Mouse (Mus musculus): ENCODE results near the gene Pdzd2. TPM values are rescaled to one million over a fixed set of nuclear protein-coding genes. Genes with fewer than 3 reads are reported as not detected.
A peak's percentile ranks its signal among the peaks of the same experiment; 100 is the strongest.

Pdzd2 gene
- polyA plus RNA-seq, 1 experiment from 2014 or later: 22.1 TPM

- no peak overlapping the region for H3K4me3 ChIP-seq (ENCODE audit: low read depth, low read length)
Measured at GRCm38 (mm10) chr15:12586154-12586553, 153.6 kb downstream of the Pdzd2 start.

DNA sequence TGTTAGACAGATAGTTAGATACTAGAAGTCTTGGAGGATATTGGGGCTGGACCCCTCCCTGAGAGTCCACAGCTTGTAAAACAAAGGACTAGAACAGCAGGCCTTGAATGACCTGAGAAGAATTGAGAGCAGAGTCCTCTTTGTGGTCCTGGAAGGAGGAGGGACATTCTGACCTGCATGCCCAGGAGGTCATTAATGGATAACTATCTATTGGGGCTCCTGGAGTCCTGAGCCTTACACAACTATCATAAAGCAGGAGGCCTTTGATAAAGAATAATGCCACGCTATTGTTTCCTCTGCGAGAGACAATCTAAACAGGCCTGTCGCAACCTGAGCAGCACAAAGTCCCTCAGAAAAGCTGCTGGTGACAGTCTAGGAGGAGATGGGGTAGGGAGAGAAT is 156.7 kb downstream of the Pdzd2 start:
- no peak overlapping the region for H3K9ac ChIP-seq (ENCODE audit: low read length)
- no peak overlapping the region for H3K4me2 ChIP-seq (ENCODE audit: low read depth, severe bottlenecking)
- no peaks in the 10 kb centered on the region for H3K27me3 ChIP-seq (ENCODE audit: control insufficient read depth, insufficient read depth, low read length)
- no peak overlapping the region for H3K27ac ChIP-seq (replicated peaks; ENCODE audit: low read depth, low read length)
- no peaks in the 10 kb centered on the region for H3K4me1 ChIP-seq (ENCODE audit: control insufficient read depth, insufficient read depth, low read length)
- ATAC-seq (ENCODE audit: insufficient number of reproducible peaks, low FRiP score, low TSS enrichment, low read depth) (no peak), DNase-seq (ENCODE audit: low spot score) (no peak)
- 92% methylated on average over 3 of the region's 3 CpGs for WGBS
- no peaks in the 10 kb centered on the region for H3K9me3 ChIP-seq (ENCODE audit: control insufficient read depth, low read length)
- H3K36me3 ChIP-seq (ENCODE audit: control insufficient read depth, insufficient read depth, low read length): no peaks in the 10 kb centered on the region
- no peak overlapping the region for H3K4me3 ChIP-seq (ENCODE audit: low read depth, low read length)

More at GRCm38 (mm10) chr15:12586154-12586553, 153.6 kb downstream of the Pdzd2 start:
- Histone ChIP-seq H3K9ac (ENCODE audit: low read length) (no peak overlapping the region), H3K4me1 (ENCODE audit: control insufficient read depth, insufficient read depth, low read length) (peaks cover 6% of the 10 kb centered on the region; the same call in 1 of the 2 replicates), H3K27ac (replicated peaks; ENCODE audit: low read depth, low read length) (no peak overlapping the region), H3K36me3 (ENCODE audit: control insufficient read depth, insufficient read depth, low read length) (no peaks in the 10 kb centered on the region), H3K4me2 (ENCODE audit: low read depth, severe bottlenecking) (no peak overlapping the region), H3K27me3 (ENCODE audit: control insufficient read depth, insufficient read depth, low read length) (no peaks in the 10 kb centered on the region), H3K9me3 (ENCODE audit: control insufficient read depth, low read length) (no peaks in the 10 kb centered on the region)
- DNase-seq (ENCODE audit: low spot score) (peak; percentile 80), ATAC-seq (ENCODE audit: insufficient number of reproducible peaks, low FRiP score, low TSS enrichment, low read depth) (peak; percentile 79; the same call in 1 of the 2 replicates)
- WGBS: 6% methylated on average over 5 of the region's 5 CpGs

DNA sequence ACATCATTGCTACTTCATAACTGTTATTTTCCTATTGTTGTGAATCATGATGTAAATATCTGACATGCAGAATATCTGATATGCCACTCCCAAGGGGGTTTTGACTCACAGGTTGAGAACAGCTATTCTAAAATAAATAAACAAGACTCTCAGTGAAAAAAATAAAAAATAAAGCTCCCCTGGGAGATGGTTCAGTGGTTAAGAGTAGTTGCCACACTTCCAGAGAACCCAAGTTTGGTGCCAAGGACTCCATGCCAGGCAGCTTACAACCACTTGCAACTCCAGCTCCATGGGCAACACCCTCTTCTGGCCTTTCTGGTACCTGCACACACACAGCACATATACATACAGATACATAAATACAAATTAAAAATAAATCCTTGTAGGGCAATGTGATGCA is 157.3 kb downstream of the Pdzd2 start:
- H3K9ac ChIP-seq (ENCODE audit: low read length): no peak overlapping the region

DNA sequence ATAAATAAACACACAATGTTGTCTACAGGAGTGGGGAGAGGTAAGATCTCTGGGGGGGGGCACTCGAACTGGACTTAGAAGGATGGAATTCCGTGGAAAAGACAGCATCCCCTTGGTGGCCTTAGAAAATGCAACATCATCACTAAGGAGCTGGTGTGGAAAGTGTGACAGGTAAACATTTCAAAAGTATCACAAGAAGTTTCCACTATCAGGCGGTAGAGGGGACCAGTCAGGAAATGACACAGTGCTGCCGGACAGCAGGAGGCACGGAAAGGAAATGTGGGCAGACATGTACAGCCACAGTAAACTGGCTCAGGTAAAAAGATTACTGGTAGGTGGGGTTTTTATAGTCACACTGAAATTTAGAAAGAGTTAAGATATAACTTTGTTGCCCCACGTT is 160.5 kb downstream of the Pdzd2 start:
- no peaks in the 10 kb centered on the region for H3K9me3 ChIP-seq (ENCODE audit: control insufficient read depth, low read length)
- H3K27me3 ChIP-seq (ENCODE audit: control insufficient read depth, insufficient read depth, low read length): no peaks in the 10 kb centered on the region
- H3K4me3 ChIP-seq (ENCODE audit: low read depth, low read length): no peak overlapping the region
- no peak overlapping the region for H3K9ac ChIP-seq (ENCODE audit: low read length)
- H3K36me3 ChIP-seq (ENCODE audit: control insufficient read depth, insufficient read depth, low read length): no peaks in the 10 kb centered on the region
- no peak overlapping the region for H3K4me2 ChIP-seq (ENCODE audit: low read depth, severe bottlenecking)
- H3K4me1 ChIP-seq (ENCODE audit: control insufficient read depth, insufficient read depth, low read length): no peaks in the 10 kb centered on the region
- no peak overlapping the region for H3K27ac ChIP-seq (replicated peaks; ENCODE audit: low read depth, low read length)
- DNase-seq (ENCODE audit: low spot score) (no peak), ATAC-seq (ENCODE audit: insufficient number of reproducible peaks, low FRiP score, low TSS enrichment, low read depth) (no peak)
- WGBS: 75% methylated on average over 6 of the region's 6 CpGs

More for the DNA sequence above, 157.3 kb downstream of the Pdzd2 start:
- no peak overlapping the region for H3K4me3 ChIP-seq (ENCODE audit: low read depth, low read length)
- no peaks in the 10 kb centered on the region for H3K36me3 ChIP-seq (ENCODE audit: control insufficient read depth, insufficient read depth, low read length)
- no peaks in the 10 kb centered on the region for H3K4me1 ChIP-seq (ENCODE audit: control insufficient read depth, insufficient read depth, low read length)
- ATAC-seq (ENCODE audit: insufficient number of reproducible peaks, low FRiP score, low TSS enrichment, low read depth): no peak
- DNase-seq (ENCODE audit: low spot score): no peak
- no peak overlapping the region for H3K4me2 ChIP-seq (ENCODE audit: low read depth, severe bottlenecking)
- H3K27me3 ChIP-seq (ENCODE audit: control insufficient read depth, insufficient read depth, low read length): no peaks in the 10 kb centered on the region
- no peak overlapping the region for H3K27ac ChIP-seq (replicated peaks; ENCODE audit: low read depth, low read length)
- no peaks in the 10 kb centered on the region for H3K9me3 ChIP-seq (ENCODE audit: control insufficient read depth, low read length)

DNA sequence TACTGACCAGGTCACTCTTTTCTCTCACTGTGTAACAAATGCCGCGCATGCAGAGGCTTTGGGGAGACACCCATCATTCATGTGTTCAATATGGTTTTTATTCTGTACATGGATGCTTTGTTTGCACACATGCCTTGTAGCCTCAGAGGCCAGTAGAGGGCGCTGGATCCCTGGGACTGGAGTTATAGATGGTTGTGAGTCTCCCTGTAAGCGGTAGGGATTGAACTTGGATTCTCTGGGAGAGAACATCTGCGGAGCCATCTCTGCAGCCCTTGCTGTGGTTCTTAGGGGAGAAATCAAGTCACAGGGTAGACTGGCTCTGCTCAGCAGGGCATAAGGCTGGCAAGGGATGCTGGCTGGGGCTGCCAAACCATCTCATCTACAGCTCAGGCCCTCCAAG is 161.4 kb downstream of the Pdzd2 start:
- ATAC-seq (ENCODE audit: insufficient number of reproducible peaks, low FRiP score, low TSS enrichment, low read depth): peak; percentile 13; the same call in 1 of the 2 replicates

DNA sequence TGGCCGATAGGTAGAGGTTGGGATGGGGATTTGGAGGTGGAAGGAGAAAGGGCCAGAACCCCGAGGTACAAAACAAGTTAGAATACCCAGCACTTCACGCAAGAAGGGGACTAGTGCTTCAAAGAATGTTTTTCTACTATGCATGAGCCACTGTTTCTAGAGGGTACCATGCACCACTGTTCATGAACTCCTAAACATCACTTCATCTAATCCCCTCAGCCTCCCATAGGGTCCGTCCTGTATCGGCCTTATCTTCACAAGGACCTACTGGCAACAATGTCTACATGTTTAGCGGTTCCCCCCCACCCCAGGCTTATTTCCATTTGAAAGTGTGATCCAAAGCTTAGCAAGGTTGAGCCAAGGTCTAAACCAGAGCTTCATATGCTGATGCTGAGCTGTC is 162.0 kb downstream of the Pdzd2 start:
- Histone ChIP-seq H3K4me3 (ENCODE audit: low read depth, low read length) (no peak overlapping the region), H3K36me3 (ENCODE audit: control insufficient read depth, insufficient read depth, low read length) (no peaks in the 10 kb centered on the region), H3K4me1 (ENCODE audit: control insufficient read depth, insufficient read depth, low read length) (no peaks in the 10 kb centered on the region), H3K9ac (ENCODE audit: low read length) (no peak overlapping the region), H3K27me3 (ENCODE audit: control insufficient read depth, insufficient read depth, low read length) (no peaks in the 10 kb centered on the region), H3K9me3 (ENCODE audit: control insufficient read depth, low read length) (no peaks in the 10 kb centered on the region), H3K4me2 (ENCODE audit: low read depth, severe bottlenecking) (no peak overlapping the region), H3K27ac (replicated peaks; ENCODE audit: low read depth, low read length) (no peak overlapping the region)
- no peak; the same call in 1 of the 2 replicates for ATAC-seq (ENCODE audit: insufficient number of reproducible peaks, low FRiP score, low TSS enrichment, low read depth)
- 81% methylated on average over 6 of the region's 6 CpGs for WGBS
- DNase-seq (ENCODE audit: low spot score): no peak

More for the DNA sequence above, 161.4 kb downstream of the Pdzd2 start:
- Histone ChIP-seq H3K9ac (ENCODE audit: low read length) (no peak overlapping the region), H3K4me1 (ENCODE audit: control insufficient read depth, insufficient read depth, low read length) (no peaks in the 10 kb centered on the region), H3K9me3 (ENCODE audit: control insufficient read depth, low read length) (no peaks in the 10 kb centered on the region), H3K36me3 (ENCODE audit: control insufficient read depth, insufficient read depth, low read length) (no peaks in the 10 kb centered on the region), H3K4me2 (ENCODE audit: low read depth, severe bottlenecking) (no peak overlapping the region), H3K4me3 (ENCODE audit: low read depth, low read length) (no peak overlapping the region), H3K27me3 (ENCODE audit: control insufficient read depth, insufficient read depth, low read length) (no peaks in the 10 kb centered on the region), H3K27ac (replicated peaks; ENCODE audit: low read depth, low read length) (no peak overlapping the region)
- DNase-seq (ENCODE audit: low spot score): peak; percentile 82
- 41% methylated on average over 5 of the region's 5 CpGs for WGBS

- Histone ChIP-seq H3K27me3 (ENCODE audit: control insufficient read depth, insufficient read depth, low read length) (no peaks in the 10 kb centered on the region), H3K36me3 (ENCODE audit: control insufficient read depth, insufficient read depth, low read length) (no peaks in the 10 kb centered on the region), H3K27ac (replicated peaks; ENCODE audit: low read depth, low read length) (no peak overlapping the region), H3K4me1 (ENCODE audit: control insufficient read depth, insufficient read depth, low read length) (no peaks in the 10 kb centered on the region), H3K4me3 (ENCODE audit: low read depth, low read length) (no peak overlapping the region), H3K4me2 (ENCODE audit: low read depth, severe bottlenecking) (no peak overlapping the region), H3K9ac (ENCODE audit: low read length) (no peak overlapping the region), H3K9me3 (ENCODE audit: control insufficient read depth, low read length) (no peaks in the 10 kb centered on the region)
- peak; percentile 59 for DNase-seq (ENCODE audit: low spot score)
- no peak for ATAC-seq (ENCODE audit: insufficient number of reproducible peaks, low FRiP score, low TSS enrichment, low read depth)
- WGBS: 47% methylated on average over 11 of the region's 11 CpGs
Measured at GRCm38 (mm10) chr15:12577054-12577696, 162.5 kb downstream of the Pdzd2 start.

- Histone ChIP-seq H3K9ac (ENCODE audit: low read length) (no peak overlapping the region), H3K4me2 (ENCODE audit: low read depth, severe bottlenecking) (no peak overlapping the region), H3K27me3 (ENCODE audit: control insufficient read depth, insufficient read depth, low read length) (no peaks in the 10 kb centered on the region), H3K27ac (replicated peaks; ENCODE audit: low read depth, low read length) (no peak overlapping the region), H3K9me3 (ENCODE audit: control insufficient read depth, low read length) (no peaks in the 10 kb centered on the region), H3K4me1 (ENCODE audit: control insufficient read depth, insufficient read depth, low read length) (no peaks in the 10 kb centered on the region), H3K4me3 (ENCODE audit: low read depth, low read length) (no peak overlapping the region), H3K36me3 (ENCODE audit: control insufficient read depth, insufficient read depth, low read length) (no peaks in the 10 kb centered on the region)
- 89% methylated on average over 3 of the region's 3 CpGs for WGBS
- ATAC-seq (ENCODE audit: insufficient number of reproducible peaks, low FRiP score, low TSS enrichment, low read depth): no peak
- no peak for DNase-seq (ENCODE audit: low spot score)
Measured at GRCm38 (mm10) chr15:12573621-12574020, 166.1 kb downstream of the Pdzd2 start.

- Histone ChIP-seq H3K27me3 (ENCODE audit: control insufficient read depth, insufficient read depth, low read length) (no peaks in the 10 kb centered on the region), H3K4me2 (ENCODE audit: low read depth, severe bottlenecking) (no peak overlapping the region), H3K9me3 (ENCODE audit: control insufficient read depth, low read length) (no peaks in the 10 kb centered on the region), H3K27ac (replicated peaks; ENCODE audit: low read depth, low read length) (no peak overlapping the region), H3K4me3 (ENCODE audit: low read depth, low read length) (no peak overlapping the region), H3K4me1 (ENCODE audit: control insufficient read depth, insufficient read depth, low read length) (no peaks in the 10 kb centered on the region), H3K36me3 (ENCODE audit: control insufficient read depth, insufficient read depth, low read length) (no peaks in the 10 kb centered on the region), H3K9ac (ENCODE audit: low read length) (no peak overlapping the region)
- 28% methylated on average over 4 of the region's 4 CpGs for WGBS
- ATAC-seq (ENCODE audit: insufficient number of reproducible peaks, low FRiP score, low TSS enrichment, low read depth) (no peak), DNase-seq (ENCODE audit: low spot score) (no peak)
Measured at GRCm38 (mm10) chr15:12571168-12571567, 168.6 kb downstream of the Pdzd2 start.

Measured in limb, embryonic 11.5 days (tissue).